Mouse (Mus musculus) v-Abl transformed pro-B cells (cell line): Measurements from ENCODE around the gene Alpk3.

Experiments used
- in situ Hi-C, 2 experiments: fragments of 400-800 bp; cut with MboI; formaldehyde crosslinking; loops; one replicate each; pipeline ENCODE4 v1.15.1; 2025; ENCODE audit not compliant: unreplicated experiment in 2 of 2

The Alpk3 gene

GRCm38 (mm10) chr7:81057471-81057870 is at the start of gene Alpk3:
Gene Alpk3 (plus strand): TSS chr7:81057600.
- in situ Hi-C loops: loop anchor here (10.0 to 25.0 kb wide), 2 partner anchors 323 to 645 kb away; partner anchors contain the start of gene Furin (in 1 of the 2)

GRCm38 (mm10) chr7:81008285-81008684 is 49.1 kb upstream of the Alpk3 start:
- in situ Hi-C loops: no loop called here

GRCm38 (mm10) chr7:81011576-81011975 is 45.8 kb upstream of the Alpk3 start:
- in situ Hi-C loops: no loop called here

GRCm38 (mm10) chr7:81020307-81020706 is 37.1 kb upstream of the Alpk3 start:
- in situ Hi-C loops: no loop called here

GRCm38 (mm10) chr7:81022731-81023130 is 34.7 kb upstream of the Alpk3 start:
- in situ Hi-C loops: no loop called here

- in situ Hi-C loops: no loop called here
These were observed 33.3 kb upstream of the Alpk3 start for GRCm38 (mm10) chr7:81024118-81024517.

- in situ Hi-C loops: no loop called here
These were observed 32.7 kb upstream of the Alpk3 start for GRCm38 (mm10) chr7:81024651-81025050.

- in situ Hi-C loops: no loop called here
These were observed 31.6 kb upstream of the Alpk3 start for GRCm38 (mm10) chr7:81025751-81026150.

GRCm38 (mm10) chr7:81039711-81040110 is 17.7 kb upstream of the Alpk3 start:
- in situ Hi-C loops: no loop called here

- in situ Hi-C loops: no loop called here
These were observed 14.3 kb upstream of the Alpk3 start for GRCm38 (mm10) chr7:81043023-81043620.

- in situ Hi-C loops: no loop called here
These were observed 9.6 kb upstream of the Alpk3 start for GRCm38 (mm10) chr7:81047847-81048246.

GRCm38 (mm10) chr7:81048513-81048912 is 8.9 kb upstream of the Alpk3 start:
- in situ Hi-C loops: no loop called here

GRCm38 (mm10) chr7:81049966-81050365 is 7.4 kb upstream of the Alpk3 start:
- in situ Hi-C loops: loop anchor here (10.0 to 25.0 kb wide), 2 partner anchors 315 to 638 kb away; partner anchors contain the start of gene Furin (in 1 of the 2)

- in situ Hi-C loops: loop anchor here (10.0 to 25.0 kb wide), 2 partner anchors 321 to 644 kb away; partner anchors contain the start of gene Furin (in 1 of the 2)
These were observed 1.6 kb upstream of the Alpk3 start for GRCm38 (mm10) chr7:81055709-81056370.

GRCm38 (mm10) chr7:81057901-81058711 is 706 bp downstream of the Alpk3 start:
- in situ Hi-C loops: loop anchor here (10.0 to 25.0 kb wide), 2 partner anchors 323 to 646 kb away; partner anchors contain the start of gene Furin (in 1 of the 2)

GRCm38 (mm10) chr7:81058712-81059154 is 1.3 kb downstream of the Alpk3 start:
- in situ Hi-C loops: loop anchor here (10.0 to 25.0 kb wide), 2 partner anchors 324 to 646 kb away; partner anchors contain the start of gene Furin (in 1 of the 2)

- in situ Hi-C loops: loop anchor here (10.0 to 25.0 kb wide), 2 partner anchors 325 to 647 kb away; partner anchors contain the start of gene Furin (in 1 of the 2)
These were observed 2.0 kb downstream of the Alpk3 start for GRCm38 (mm10) chr7:81059388-81059787.

- in situ Hi-C loops: loop anchor here (5.0 to 25.0 kb wide), 3 partner anchors 174 to 649 kb away; partner anchors contain the start of gene Furin (in 1 of the 2)
These were observed 3.5 kb downstream of the Alpk3 start for GRCm38 (mm10) chr7:81060908-81061307.

- in situ Hi-C loops: loop anchor here (5.0 to 25.0 kb wide), 3 partner anchors 175 to 650 kb away; partner anchors contain the start of gene Furin (in 1 of the 2)
These were observed 4.5 kb downstream of the Alpk3 start for GRCm38 (mm10) chr7:81061936-81062335.

- in situ Hi-C loops: loop anchor here (5.0 to 25.0 kb wide), 3 partner anchors 176 to 651 kb away; partner anchors contain the start of gene Furin (in 1 of the 2)
These were observed 5.9 kb downstream of the Alpk3 start for GRCm38 (mm10) chr7:81063332-81063731.
